Mouse (Mus musculus): ENCODE data around the gene Rab1b.
A peak's percentile ranks its signal among the peaks of the same experiment; 100 is the strongest.

Rab1b gene

DNA sequence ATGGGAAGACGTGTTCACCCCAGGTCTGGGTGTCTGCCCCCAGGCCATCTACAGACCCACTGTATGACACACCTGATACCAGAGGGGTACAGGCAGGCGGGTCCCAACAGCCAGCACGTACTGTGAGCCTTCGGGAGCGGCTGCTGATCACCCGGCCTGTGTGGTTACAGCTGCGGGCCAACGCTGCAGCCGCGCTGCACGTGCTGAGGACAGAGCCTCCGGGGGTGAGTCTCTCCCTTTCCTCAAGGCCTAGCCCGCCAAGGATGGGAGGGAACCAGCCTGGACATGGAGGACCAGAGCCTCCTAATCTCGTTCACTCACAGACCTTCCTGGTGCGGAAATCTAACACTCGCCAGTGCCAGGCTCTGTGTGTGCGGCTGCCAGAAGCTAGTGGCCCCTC lies 55.8 kb downstream of the Rab1b start:
- DNase-seq (ENCODE audit: low spot score): no peak

DNA sequence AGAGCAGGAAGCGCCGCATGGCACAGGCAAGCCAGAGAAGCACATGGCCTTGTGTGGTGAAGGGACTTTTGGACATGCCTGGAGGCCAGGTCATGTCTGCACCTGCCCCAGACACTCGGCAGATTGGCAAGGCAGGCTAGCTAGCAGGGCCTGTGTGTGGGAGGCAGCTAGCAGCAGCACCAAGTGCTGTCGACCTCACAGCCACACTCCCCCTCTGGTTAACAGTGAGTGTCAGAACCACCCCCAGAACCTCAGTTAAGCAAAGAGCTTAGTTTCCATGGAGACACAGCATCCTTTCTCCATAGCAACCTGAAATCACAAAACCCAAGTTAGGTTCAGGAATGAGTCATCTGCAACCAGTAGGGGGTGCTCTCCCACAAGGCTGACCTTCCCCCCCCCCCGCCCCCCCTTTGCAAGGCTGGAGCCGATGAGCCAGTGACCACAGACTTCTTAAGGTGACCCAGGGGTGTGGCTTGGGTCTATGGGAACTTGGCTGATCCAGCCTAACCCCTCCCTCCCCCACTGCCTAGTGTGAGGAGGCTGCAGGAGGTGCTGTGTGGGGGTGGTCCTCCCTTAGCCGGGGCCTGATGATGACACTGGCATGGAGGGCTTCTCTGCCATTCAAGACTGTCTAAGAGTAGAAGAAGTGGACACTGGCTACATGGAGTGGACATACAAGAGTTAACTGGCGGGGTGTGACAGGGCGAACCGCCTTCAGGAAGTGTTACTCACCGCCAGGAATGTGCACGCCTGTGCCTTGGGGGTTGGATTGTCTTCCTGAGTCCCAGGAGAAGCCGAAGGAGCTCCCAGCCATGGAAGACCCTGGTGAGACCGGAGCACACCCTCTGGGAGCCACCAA lies 56.6 kb downstream of the Rab1b start, which contains the start of gene Rin1:
Gene Rin1 (plus strand): TSS at position 435 of the 859 bp plus-strand sequence.
- DNase-seq (ENCODE audit: low spot score): peak; percentile 78

DNA sequence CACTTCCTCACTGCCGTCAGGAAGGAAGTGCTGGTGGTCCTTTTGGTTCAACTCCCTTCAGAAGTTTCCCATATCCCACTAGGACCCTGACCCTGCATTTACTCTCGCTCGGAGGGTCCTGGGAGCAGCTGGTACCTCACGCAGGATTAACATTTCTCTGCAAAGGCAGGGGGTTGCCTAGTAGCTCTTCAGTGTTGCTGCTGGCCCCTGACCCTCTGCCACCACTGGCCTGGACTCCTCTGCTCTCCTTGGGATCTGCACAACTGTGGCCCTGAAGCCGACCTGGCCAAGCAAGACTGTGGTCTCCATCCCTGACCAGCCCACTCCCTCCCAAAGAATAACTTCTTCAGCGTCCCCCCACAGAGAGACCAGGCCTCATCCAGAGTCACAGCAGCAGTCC lies 57.5 kb downstream of the Rab1b start:
- DNase-seq (ENCODE audit: low spot score): no peak

Measured in urinary bladder, postnatal 14 days (tissue).